Mouse (Mus musculus) limb, embryonic 12.5 days (tissue): ENCODE measurements around the gene Slc8a1. TPM values are rescaled to one million over a fixed set of nuclear protein-coding genes. Genes with fewer than 3 reads are reported as not detected.

Source experiments
- ATAC-seq: fragments of 200-750 bp; cut with Nextera tagmentation; 2 replicates; pipeline ENCODE4 v1.8.0; 2017; ENCODE audit warnings: low read depth, moderate TSS enrichment; ENCODE audit not compliant: insufficient number of reproducible peaks, insufficient read depth, low FRiP score, low TSS enrichment
- H3K27ac ChIP-seq: fragments of 300-500 bp; sonication (generic); 2 replicates; pipeline ENCODE4 v1.5.1; 2016; ENCODE audit warnings: mild to moderate bottlenecking, moderate library complexity
- H3K27me3 ChIP-seq: fragments of 300-500 bp; sonication (generic); 2 replicates; pipeline ENCODE4 v1.6.1; 2016; ENCODE audit warnings: mild to moderate bottlenecking, moderate library complexity
- H3K36me3 ChIP-seq: fragments of 300-500 bp; sonication (generic); 2 replicates; pipeline ENCODE4 v1.6.1; 2016; ENCODE audit warnings: mild to moderate bottlenecking, moderate library complexity
- H3K4me1 ChIP-seq: fragments of 300-500 bp; sonication (generic); replicated peaks from 2 replicates; pipeline ENCODE4 v1.6.1; 2016
- H3K4me2 ChIP-seq: fragments of 300-500 bp; sonication (generic); 2 replicates; pipeline ENCODE4 v1.6.1; 2016; ENCODE audit warnings: mild to moderate bottlenecking, moderate library complexity
- H3K4me3 ChIP-seq: fragments of 300-500 bp; sonication (generic); replicated peaks from 2 replicates; pipeline ENCODE4 v1.5.1; 2016; ENCODE audit warnings: mild to moderate bottlenecking
- H3K9ac ChIP-seq: fragments of 300-500 bp; sonication (generic); replicated peaks from 2 replicates; pipeline ENCODE4 v1.6.1; 2016; ENCODE audit warnings: mild to moderate bottlenecking, moderate library complexity
- H3K9me3 ChIP-seq: fragments of 300-500 bp; sonication (generic); 2 replicates; pipeline ENCODE4 v1.6.1; 2016; ENCODE audit warnings: mild to moderate bottlenecking, moderate library complexity
- WGBS: fragments of 180-500 bp; shearing (Covaris S2); methylation state at CpG from one replicate; pipeline ENCODE4 v1.1.7; 2016; 5-methylcytosine and 5-hydroxymethylcytosine counted together
- polyA plus RNA-seq: library from polyadenylated mRNA; unstranded; fragments of >200 nt; fragmentation: Nextera tagmentation; extraction: Ambion mirVana; gene quantifications from 2 replicates; pipeline ENCODE4 v1.2.1, GENCODE M21; 2016

Gene Slc8a1
- polyA plus RNA-seq, 1 experiment from 2014 or later = 6.1 TPM

DNA sequence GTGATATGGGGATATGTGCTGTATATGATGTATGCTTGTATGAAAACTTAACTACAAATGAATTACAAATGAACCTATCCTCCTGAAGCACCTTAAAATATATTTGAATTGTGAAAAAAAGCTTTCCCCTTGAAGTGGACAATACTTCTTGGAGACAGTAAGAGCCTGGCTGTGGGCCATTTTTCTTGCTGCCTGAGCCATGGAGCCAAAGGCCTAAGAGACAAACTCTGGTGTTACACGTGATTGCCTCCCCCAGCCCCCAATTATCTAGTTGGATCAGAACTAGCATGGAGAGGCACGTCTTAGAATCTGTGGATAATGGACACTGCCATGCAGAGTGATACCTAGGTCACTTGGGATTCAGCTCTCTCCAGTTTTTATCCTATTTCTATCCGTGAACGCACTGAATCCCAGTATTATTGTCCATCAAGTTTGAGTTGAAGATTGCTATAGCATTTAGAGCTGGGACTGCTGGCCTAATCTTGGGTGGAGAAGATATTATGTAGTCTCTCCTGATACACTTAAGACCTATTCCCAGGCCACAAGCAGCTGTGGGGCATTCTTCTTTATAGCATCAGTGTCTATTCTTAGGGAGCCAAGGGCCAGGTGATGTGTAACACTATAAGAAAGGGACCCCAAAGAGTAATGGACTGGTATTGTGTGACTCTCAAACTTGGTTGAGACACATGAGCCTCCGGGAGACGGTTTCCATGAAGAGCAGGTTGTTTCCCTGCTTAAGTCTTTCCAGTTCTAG, 321.6 kb downstream of the Slc8a1 start:
- ATAC-seq = no peak
- H3K9ac ChIP-seq = no peak overlapping the region
- no peak overlapping the region for H3K4me2 ChIP-seq
- peaks cover 7% of the 10 kb centered on the region; the same call in 1 of the 2 replicates for H3K4me1 ChIP-seq
- no peak overlapping the region for H3K27ac ChIP-seq
- no peaks in the 10 kb centered on the region for H3K36me3 ChIP-seq
- H3K27me3 ChIP-seq = no peaks in the 10 kb centered on the region
- WGBS = 91% methylated on average over 6 of the region's 6 CpGs
- no peaks in the 10 kb centered on the region for H3K9me3 ChIP-seq
- no peak overlapping the region for H3K4me3 ChIP-seq

DNA sequence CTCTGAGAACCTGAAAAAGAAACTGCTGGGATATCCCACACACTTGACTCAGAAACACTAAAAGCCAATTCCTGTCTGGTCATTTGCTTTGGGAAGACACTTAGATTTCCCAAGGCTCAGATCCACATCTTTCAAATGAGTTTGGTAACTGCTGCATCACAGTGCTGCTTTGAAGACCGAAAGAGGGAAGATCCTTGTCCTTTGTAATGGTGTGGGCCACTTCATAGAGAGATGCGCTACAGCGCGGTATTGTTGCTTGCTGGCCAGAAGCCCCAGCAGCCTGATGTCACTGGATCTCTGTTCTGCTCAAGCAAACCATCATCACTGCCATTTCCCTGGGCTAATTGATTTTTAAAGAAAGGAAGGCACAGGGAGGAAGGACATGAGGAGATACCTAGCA, 325.4 kb downstream of the Slc8a1 start:
- Histone ChIP-seq H3K9ac (no peak overlapping the region), H3K27me3 (no peaks in the 10 kb centered on the region), H3K4me1 (peaks cover 7% of the 10 kb centered on the region; the same call in 1 of the 2 replicates), H3K4me2 (no peak overlapping the region), H3K4me3 (no peak overlapping the region), H3K27ac (no peak overlapping the region), H3K36me3 (peaks cover 6% of the 10 kb centered on the region; the same call in 1 of the 2 replicates), H3K9me3 (no peaks in the 10 kb centered on the region)
- ATAC-seq = no peak
- WGBS = 96% methylated on average over 4 of the region's 4 CpGs

DNA sequence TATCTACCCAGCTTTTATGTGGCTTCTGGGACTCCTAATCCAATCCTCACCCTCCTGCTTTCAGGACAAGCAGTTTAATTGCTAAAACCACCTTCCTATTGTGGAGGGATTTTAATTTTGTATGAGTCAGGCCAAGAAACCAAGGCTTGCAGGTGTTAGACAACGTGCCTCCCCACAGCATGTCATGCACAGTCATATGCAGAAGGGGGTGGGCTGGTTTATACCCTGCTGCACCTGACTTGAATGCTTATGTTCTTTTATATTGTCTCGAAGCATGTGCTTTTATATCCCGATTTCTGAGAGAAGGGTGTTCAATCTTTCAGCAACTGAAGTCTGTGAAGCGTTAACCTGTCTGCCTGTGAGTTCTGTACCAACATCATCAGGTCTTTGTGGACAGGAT, 334.0 kb downstream of the Slc8a1 start:
- Histone ChIP-seq H3K4me1 (no peaks in the 10 kb centered on the region; the same call in 1 of the 2 replicates), H3K4me3 (no peak overlapping the region), H3K36me3 (peaks cover 12% of the 10 kb centered on the region; the same call in 1 of the 2 replicates), H3K9ac (no peak overlapping the region), H3K4me2 (no peak overlapping the region), H3K27ac (no peak overlapping the region), H3K27me3 (no peaks in the 10 kb centered on the region), H3K9me3 (no peaks in the 10 kb centered on the region)
- WGBS = 73% methylated on average over 4 of the region's 4 CpGs
- ATAC-seq = no peak

DNA sequence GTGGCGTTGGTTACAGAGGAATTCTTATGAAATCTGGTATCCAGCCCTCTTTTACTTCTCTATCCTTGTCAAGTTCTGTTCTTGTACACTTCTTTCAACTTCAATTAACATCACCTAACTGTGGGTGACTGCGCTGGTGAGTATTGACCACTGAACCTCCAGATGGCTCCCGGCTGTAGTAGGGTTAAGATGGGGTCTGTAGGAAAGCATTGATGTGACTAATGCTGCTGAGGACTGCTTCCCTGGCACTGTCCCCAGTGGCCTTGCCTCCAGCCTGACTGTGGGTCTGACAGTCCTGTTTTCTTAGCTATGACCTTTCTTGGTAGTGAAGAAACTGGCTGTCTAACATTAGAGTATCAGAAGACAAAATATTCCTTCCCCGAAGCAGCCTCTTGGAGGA, 335.1 kb downstream of the Slc8a1 start:
- no peak overlapping the region for H3K9ac ChIP-seq
- no peak overlapping the region for H3K4me3 ChIP-seq
- H3K36me3 ChIP-seq = peaks cover 11% of the 10 kb centered on the region; the same call in 1 of the 2 replicates
- H3K4me1 ChIP-seq = no peaks in the 10 kb centered on the region; the same call in 1 of the 2 replicates
- H3K27ac ChIP-seq = no peak overlapping the region
- no peak overlapping the region for H3K4me2 ChIP-seq
- no peaks in the 10 kb centered on the region for H3K9me3 ChIP-seq
- WGBS = 91% methylated on average over 4 of the region's 4 CpGs
- ATAC-seq = no peak
- no peaks in the 10 kb centered on the region for H3K27me3 ChIP-seq

DNA sequence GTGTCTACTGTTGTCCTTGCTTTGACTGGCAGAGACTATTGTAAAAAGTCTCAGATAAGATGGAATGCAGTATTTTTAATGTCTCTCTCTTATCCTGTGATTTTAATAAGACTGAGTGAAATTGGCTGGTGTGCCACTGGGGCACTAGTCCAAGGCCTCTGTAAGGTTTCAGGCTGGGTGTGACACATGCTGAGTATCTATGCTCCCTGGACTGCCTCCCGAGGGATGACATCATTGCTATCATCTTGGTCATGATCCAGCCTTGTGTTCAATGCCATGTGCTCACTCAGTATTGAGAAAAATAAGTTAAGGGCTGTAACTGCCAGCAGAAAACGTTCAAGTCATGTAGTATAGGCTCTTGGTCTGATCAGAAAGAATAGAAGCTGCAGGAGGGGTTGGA, 335.5 kb downstream of the Slc8a1 start:
- no peak for ATAC-seq
- no peak overlapping the region for H3K9ac ChIP-seq
- WGBS = 83% methylated on average over 2 of the region's 2 CpGs

DNA sequence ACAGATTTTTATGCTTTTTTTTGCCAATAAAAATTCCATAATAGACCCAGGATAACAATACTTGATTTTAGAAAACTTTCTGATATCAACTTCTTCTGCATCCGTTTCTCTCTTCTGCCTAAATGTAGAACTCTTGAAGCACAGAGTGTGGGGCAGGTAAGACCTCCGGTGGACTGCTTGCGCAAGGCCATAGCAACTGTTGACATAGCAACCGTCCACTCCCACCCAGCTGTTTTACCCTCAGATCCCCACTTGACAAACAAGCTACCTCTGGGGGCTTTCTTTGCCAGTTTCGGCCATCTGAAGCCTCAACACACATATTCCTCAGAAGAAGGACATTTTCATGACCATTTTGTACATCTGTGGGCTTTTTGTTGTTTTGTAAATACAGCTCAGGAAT, 337.8 kb downstream of the Slc8a1 start:
- no peaks in the 10 kb centered on the region; the same call in 1 of the 2 replicates for H3K4me1 ChIP-seq
- no peak overlapping the region for H3K4me2 ChIP-seq
- no peaks in the 10 kb centered on the region for H3K36me3 ChIP-seq
- no peak for ATAC-seq
- H3K27ac ChIP-seq = no peak overlapping the region
- 69% methylated on average over 5 of the region's 5 CpGs for WGBS
- no peak overlapping the region for H3K9ac ChIP-seq
- H3K9me3 ChIP-seq = no peaks in the 10 kb centered on the region
- H3K27me3 ChIP-seq = no peaks in the 10 kb centered on the region
- H3K4me3 ChIP-seq = no peak overlapping the region

More for the DNA sequence above, 335.5 kb downstream of the Slc8a1 start:
- Histone ChIP-seq H3K9me3 (no peaks in the 10 kb centered on the region), H3K27ac (no peak overlapping the region), H3K4me2 (no peak overlapping the region), H3K27me3 (no peaks in the 10 kb centered on the region), H3K4me1 (no peaks in the 10 kb centered on the region; the same call in 1 of the 2 replicates), H3K4me3 (no peak overlapping the region), H3K36me3 (peaks cover 6% of the 10 kb centered on the region; the same call in 1 of the 2 replicates)

DNA sequence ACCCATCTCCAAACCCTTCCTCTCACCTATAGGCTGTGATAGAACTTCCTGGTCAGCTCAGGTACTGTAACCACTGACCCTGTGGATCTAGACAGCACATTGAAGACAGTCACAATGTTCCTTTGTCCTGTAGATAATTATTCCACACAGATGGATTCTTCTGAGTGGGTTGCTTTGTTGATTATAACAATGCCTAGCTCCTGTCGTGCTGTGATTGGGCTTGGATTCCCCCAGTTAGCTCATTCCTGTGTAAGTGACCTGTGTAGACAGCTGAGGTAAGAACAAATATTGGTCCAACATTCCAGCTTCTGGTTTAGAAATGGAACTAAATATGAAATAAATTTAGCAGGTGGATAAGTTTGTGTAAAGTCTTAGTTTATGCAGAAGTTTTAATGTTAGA, 340.7 kb downstream of the Slc8a1 start:
- Histone ChIP-seq H3K4me2 (no peak overlapping the region), H3K4me1 (peaks cover 14% of the 10 kb centered on the region), H3K36me3 (no peaks in the 10 kb centered on the region), H3K9ac (no peak overlapping the region), H3K27me3 (no peaks in the 10 kb centered on the region), H3K4me3 (no peak overlapping the region), H3K27ac (no peak overlapping the region), H3K9me3 (no peaks in the 10 kb centered on the region)
- 93% methylated on average over 1 of the region's 1 CpGs for WGBS
- ATAC-seq = no peak

DNA sequence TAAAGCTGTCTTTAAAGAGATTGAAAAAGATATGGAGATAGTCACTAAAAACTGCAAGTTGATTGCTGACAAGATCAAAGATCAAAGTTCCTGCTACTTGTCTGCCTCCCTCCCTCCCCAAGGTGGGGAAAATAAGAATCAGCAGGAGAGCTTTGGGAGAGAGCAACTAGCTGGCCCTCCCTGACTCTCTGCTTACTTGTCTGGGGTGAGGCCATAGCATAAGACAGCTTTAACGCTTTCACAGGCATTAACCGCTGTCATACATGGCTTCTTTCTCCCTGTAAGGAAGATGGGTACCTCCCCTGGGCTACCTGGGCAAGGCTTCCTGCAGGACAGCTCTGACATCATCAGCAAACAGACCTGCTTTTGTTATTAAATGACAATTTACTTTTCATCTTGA, 344.1 kb downstream of the Slc8a1 start:
- Histone ChIP-seq H3K4me1 (peaks cover 14% of the 10 kb centered on the region), H3K9ac (no peak overlapping the region), H3K36me3 (no peaks in the 10 kb centered on the region), H3K9me3 (no peaks in the 10 kb centered on the region), H3K4me2 (no peak overlapping the region), H3K27me3 (no peaks in the 10 kb centered on the region), H3K4me3 (no peak overlapping the region), H3K27ac (no peak overlapping the region)
- no peak for ATAC-seq
- WGBS = 22% methylated on average over 2 of the region's 2 CpGs

DNA sequence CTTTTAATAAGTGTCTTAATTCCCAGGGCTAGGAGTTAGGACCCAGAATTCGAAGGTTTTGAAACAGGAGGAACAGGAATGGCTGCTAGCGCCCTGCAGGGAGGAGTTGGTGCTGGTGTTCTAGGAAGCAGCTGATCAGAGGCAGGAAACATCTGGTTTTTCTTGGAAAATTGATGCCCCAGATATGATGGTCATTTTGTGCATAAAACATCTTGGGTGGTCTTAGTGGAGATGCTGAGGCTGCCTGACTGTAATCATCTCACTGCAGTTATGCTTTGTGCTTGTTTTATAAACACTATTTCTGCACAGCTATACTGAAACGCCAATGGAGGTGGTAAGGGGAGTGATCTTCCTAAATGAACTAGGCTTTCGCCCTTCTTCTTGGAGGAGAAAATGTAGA, 345.1 kb downstream of the Slc8a1 start:
- Histone ChIP-seq H3K4me2 (no peak overlapping the region), H3K4me3 (no peak overlapping the region), H3K9ac (no peak overlapping the region), H3K4me1 (peaks cover 14% of the 10 kb centered on the region), H3K27ac (no peak overlapping the region), H3K27me3 (no peaks in the 10 kb centered on the region), H3K36me3 (no peaks in the 10 kb centered on the region), H3K9me3 (no peaks in the 10 kb centered on the region)
- no peak for ATAC-seq
- 39% methylated on average over 4 of the region's 4 CpGs for WGBS

DNA sequence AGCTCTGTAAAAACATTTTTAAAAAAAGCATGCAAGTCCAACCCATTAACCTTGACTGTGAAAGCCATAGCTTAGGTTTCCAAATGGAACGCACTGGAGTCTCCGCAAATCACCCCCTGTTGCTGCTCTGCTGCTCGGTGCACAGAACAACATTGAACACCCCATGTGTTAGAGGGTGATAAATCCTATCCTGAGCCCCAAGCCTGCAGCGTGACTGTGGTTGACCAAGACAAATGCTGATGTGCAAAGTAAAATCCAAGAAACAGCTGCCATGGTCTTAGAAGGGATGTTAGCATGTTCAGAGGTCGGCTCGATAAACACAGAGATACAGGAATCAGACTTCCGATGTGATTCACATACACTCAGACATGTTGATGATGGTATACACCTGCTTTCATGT, 346.7 kb downstream of the Slc8a1 start:
- no peak overlapping the region for H3K27ac ChIP-seq
- no peak for ATAC-seq
- no peaks in the 10 kb centered on the region for H3K27me3 ChIP-seq
- no peaks in the 10 kb centered on the region for H3K9me3 ChIP-seq
- peaks cover 14% of the 10 kb centered on the region for H3K4me1 ChIP-seq
- no peak overlapping the region for H3K9ac ChIP-seq
- no peak overlapping the region for H3K4me2 ChIP-seq
- 78% methylated on average over 7 of the region's 7 CpGs for WGBS
- H3K4me3 ChIP-seq = no peak overlapping the region
- H3K36me3 ChIP-seq = no peaks in the 10 kb centered on the region

DNA sequence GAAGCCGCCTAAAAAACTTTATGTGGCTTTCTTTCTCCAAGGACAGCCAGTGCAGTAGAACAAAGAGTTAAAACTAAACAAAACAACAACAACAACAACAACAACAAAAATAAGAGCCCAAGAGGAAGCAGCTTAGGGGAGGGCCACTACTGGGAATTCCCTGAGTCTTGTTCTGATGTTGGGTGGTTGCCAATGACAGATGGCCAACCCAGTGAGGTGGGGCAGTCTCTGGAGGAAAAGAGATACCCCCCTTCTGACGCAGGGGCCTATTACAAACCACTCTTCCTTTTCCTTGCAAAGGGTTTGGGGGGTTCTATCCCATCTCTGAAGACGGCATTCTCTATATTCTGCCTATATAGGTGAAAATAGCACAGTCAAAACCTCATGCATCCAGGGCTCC, 347.4 kb downstream of the Slc8a1 start:
- no peaks in the 10 kb centered on the region for H3K36me3 ChIP-seq
- no peak overlapping the region for H3K27ac ChIP-seq
- ATAC-seq = no peak
- WGBS = 90% methylated on average over 3 of the region's 3 CpGs
- H3K9me3 ChIP-seq = no peaks in the 10 kb centered on the region
- H3K4me3 ChIP-seq = no peak overlapping the region
- H3K4me2 ChIP-seq = no peak overlapping the region
- H3K27me3 ChIP-seq = no peaks in the 10 kb centered on the region
- H3K9ac ChIP-seq = no peak overlapping the region
- peaks cover 14% of the 10 kb centered on the region for H3K4me1 ChIP-seq

DNA sequence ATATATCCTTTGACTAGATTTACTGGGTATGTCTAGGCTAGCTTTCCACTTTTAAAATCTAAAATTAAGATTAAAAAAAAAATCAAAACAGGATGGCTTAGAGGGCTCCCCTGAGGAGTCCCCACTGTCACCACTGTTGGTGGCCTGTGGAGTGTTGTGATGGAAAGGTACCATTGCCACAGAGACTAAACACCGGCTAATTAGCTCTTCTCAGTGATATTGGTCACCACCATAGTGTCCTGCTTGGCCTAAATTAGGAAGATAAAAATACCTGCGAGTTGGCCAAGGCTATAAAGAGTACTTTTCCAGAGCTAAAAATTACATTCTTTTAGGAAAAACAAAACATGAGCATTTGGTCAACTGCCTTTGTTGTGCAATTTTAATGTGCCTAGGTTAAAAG, 352.1 kb downstream of the Slc8a1 start:
- ATAC-seq = no peak
- Histone ChIP-seq H3K9ac (no peak overlapping the region), H3K27ac (no peak overlapping the region), H3K4me3 (no peak overlapping the region), H3K4me2 (no peak overlapping the region), H3K4me1 (no peaks in the 10 kb centered on the region; the same call in 1 of the 2 replicates), H3K27me3 (no peaks in the 10 kb centered on the region), H3K9me3 (no peaks in the 10 kb centered on the region), H3K36me3 (no peaks in the 10 kb centered on the region)
- 78% methylated on average over 2 of the region's 2 CpGs for WGBS
